Mouse (Mus musculus) Patski (cell line): Measurements from ENCODE around the gene Cmah. TPM values are rescaled to one million over a fixed set of nuclear protein-coding genes. Genes with fewer than 3 reads are reported as not detected.

ENCODE experiments used
- ATAC-seq: fragments of 100-300 bp; one replicate; pipeline ENCODE4 v1.8.0; 2021
- CTCF ChIA-PET: fragments of 350-600 bp; sonication (Branson Sonifier 250); formaldehyde crosslinking; loops from one replicate; lab custom pipeline; 2022; ENCODE audit warnings: inconsistent platforms; lab: Charles Lee
- POLR2A ChIA-PET: fragments of 350-600 bp; sonication (Branson Sonifier 250); formaldehyde crosslinking; loops from one replicate; lab custom pipeline; 2022; ENCODE audit warnings: antibody characterized with exemption, inconsistent platforms; lab: Charles Lee
- DNase-seq: peaks from one replicate; pipeline ENCODE4 v3.0.0-alpha.2; 2011; ENCODE audit warnings: low read depth, low spot score
- H3K27me3 ChIP-seq: fragments of 371-371 bp; one replicate; pipeline ENCODE4 v1.5.1; 2021
- CTCF ChIP-seq: fragments of 100-300 bp; IDR thresholded peaks from one replicate; pipeline ENCODE4 v1.5.1; 2021
- in situ Hi-C: fragments of 300-500 bp; cut with MboI; formaldehyde crosslinking; loops from 3 replicates; pipeline ENCODE4 v1.11.1; 2018; ENCODE audit warnings: low pct_unique_long_range_greater_than_20kb, mixed read lengths
- polyA plus RNA-seq: library from polyadenylated mRNA; unstranded; gene quantifications from one replicate; pipeline ENCODE4 v1.2.3, GENCODE M21; 2021

Gene Cmah
- polyA plus RNA-seq, 1 experiment from 2014 or later: 0.99 TPM

DNA sequence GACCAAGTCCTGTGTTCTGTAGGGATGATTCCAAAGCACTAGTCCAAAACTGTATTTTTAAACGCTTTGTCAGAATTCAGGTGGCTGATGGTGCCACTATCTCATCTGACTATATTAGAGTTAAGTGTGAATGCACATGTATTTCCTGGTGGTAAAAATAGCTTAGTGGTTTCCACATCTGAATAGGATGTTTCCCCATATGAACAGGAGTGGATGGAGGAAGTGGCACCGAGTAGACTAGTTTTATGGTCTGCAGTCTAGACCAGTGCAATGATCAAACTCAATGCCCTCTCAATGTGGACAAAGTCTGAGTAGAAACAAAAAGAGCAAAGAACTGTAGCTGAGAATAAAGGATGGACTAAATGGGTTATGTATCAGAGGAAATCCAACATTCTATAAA is 79.6 kb downstream of the Cmah start:
- CTCF ChIA-PET: interaction anchor here (0.8 to 1.8 kb wide), 3 partner anchors 9 to 19 kb away, joined by 3 to 6 read pairs (median 3); no protein-coding TSS in a partner anchor
- POLR2A ChIA-PET: no interaction called here
- no peak for TF ChIP-seq CTCF
- in situ Hi-C loops: no loop called here
- H3K27me3 ChIP-seq: no peaks in the 10 kb centered on the region
- ATAC-seq: no peak
- DNase-seq: no peak

DNA sequence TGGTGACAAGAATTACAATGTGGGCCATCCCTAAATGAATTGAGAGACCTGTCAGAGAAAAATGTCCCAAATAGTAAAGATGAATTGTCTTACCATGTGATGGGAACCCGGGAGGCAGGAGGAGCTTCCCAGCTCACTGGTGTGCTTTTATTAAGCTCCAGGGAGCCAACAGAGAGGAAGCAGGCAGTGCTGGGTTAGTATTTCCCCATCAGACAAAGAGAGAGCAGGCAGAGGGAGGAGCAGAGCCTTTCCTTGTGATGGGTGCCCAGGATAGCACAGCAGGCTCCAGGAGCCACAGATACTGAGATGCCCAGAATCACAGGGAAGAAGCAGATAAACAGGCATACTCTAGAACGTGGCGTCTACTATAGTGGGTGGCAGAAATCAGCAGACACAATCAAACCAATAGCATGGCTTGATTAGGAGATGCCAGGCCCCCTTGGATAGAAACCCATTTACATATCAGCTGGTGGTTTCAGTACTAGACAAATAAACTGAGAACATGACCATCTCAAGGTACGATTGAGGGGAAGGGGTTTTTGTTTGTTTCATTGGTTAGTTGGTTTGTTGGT is 87.5 kb downstream of the Cmah start:
- H3K27me3 ChIP-seq: no peaks in the 10 kb centered on the region
- ATAC-seq (no peak), DNase-seq (no peak)
- TF ChIP-seq CTCF: no peak
- CTCF ChIA-PET: interaction anchor here (1.7 kb wide), 1 partner anchor 14 kb away, joined by 5 read pairs; no protein-coding TSS in a partner anchor
- in situ Hi-C loops: no loop called here
- POLR2A ChIA-PET: no interaction called here

DNA sequence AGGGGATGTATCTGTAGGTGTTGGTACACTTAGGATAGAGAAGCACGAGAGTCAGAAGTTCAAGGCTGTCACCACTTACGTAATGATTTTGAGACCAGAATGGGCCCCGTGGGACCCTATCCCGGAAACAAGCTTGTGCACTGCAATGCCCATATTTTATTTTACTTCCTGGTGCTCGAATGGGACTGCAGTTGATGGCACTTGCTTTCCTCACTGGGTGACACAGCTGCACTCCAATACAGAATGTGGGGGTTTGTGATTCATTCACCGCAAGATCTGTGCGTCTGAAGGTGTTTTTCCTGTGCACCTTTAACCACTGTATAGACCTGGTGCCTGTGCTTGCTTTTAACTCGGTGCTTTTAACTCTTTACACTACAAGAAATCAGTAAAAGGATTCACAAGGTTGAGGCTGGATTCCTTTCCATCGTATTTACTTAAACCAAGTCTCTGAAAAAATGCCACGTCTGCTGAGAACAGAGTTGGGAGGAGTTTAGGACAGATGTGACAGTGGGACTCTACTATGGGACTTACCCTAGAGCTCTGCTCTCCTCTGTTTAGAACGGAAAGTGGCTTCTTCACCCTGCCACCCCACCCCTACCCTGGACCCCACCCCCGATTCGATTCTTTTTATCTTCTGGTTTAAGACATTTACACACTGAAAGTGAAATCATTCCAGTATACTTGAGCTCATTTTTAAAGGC is 88.5 kb downstream of the Cmah start:
- ChIA-PET POLR2A (no interaction called here), CTCF (interaction anchor here (0.7 to 1.7 kb wide), 6 partner anchors 8 to 78 kb away, joined by 3 to 7 read pairs (median 4); no protein-coding TSS in a partner anchor)
- ATAC-seq: no peak
- H3K27me3 ChIP-seq: no peaks in the 10 kb centered on the region
- in situ Hi-C loops: no loop called here
- no peak for DNase-seq
- no peak for TF ChIP-seq CTCF

DNA sequence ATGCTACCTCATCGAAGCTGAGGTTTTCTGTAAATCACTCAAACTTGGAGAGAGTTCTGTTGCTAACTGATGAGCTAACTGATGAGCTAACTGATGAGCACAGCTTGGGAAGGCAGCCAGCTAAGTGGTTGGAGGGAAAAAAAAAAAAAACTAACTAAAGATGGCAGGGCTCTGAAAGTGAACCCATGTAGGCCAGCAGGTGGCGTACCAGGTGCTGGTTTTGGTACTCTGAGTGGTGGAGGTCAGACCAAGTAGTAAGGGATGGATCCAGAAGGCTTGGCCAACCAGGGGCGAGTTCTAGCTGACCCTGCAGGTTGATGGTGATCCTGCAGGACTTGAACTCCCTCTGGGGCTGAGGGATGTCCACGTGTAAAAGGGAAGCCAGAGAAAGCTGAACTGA is 89.2 kb downstream of the Cmah start:
- ChIA-PET POLR2A (no interaction called here), CTCF (interaction anchor here (0.7 to 1.9 kb wide), 8 partner anchors 9 to 79 kb away, joined by 3 to 7 read pairs (median 4); no protein-coding TSS in a partner anchor)
- in situ Hi-C loops: no loop called here
- DNase-seq (peak; percentile 19), ATAC-seq (no peak)
- peak; percentile 60 for TF ChIP-seq CTCF
- H3K27me3 ChIP-seq: no peaks in the 10 kb centered on the region

DNA sequence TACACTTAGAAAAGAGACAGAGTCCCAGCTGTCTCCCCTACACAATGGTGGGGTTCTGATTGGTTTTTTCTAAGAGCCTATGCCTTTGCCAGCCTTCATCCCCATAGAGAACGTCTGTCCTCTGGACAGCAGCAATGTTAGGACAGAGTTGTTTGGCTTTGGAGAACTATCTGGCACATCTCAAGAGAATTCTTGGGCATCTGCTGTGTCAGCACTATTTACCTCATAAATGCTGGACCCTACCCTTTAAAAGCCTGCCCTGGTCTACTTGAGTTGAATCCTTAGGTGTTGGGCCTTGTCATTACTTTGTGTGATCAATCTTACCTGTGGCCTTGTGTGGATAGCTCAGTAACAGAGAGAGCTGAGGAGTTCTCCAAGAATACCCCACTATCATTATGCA is 90.8 kb downstream of the Cmah start:
- CTCF ChIA-PET: interaction anchor here (0.6 to 1.9 kb wide), 2 partner anchors 14 to 90 kb away, joined by 3 to 4 read pairs; no protein-coding TSS in a partner anchor
- in situ Hi-C loops: no loop called here

DNA sequence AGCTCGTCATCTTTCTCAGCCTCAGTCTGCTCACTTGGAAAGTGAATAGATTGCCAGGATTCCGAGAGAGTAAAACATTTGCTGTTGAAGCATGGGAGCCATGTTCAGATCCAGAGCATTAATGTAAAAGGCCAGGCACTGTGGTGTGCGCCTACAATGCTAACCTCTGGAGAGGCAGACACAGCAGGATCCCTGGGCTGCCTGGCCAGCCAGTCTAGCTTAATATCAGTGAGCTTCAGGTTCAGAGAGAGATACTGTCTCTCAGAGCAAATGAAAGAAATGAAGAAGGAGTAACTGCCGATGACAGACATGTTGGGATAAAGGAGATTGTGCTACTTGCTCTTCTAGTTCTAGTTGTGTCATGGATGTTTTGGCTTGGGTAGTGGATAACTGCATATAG is 91.6 kb downstream of the Cmah start:
- H3K27me3 ChIP-seq: no peaks in the 10 kb centered on the region
- ATAC-seq (no peak), DNase-seq (no peak)
- CTCF ChIA-PET: no interaction called here
- no peak for TF ChIP-seq CTCF
- in situ Hi-C loops: no loop called here
- POLR2A ChIA-PET: no interaction called here

More for the DNA sequence above, 90.8 kb downstream of the Cmah start:
- no peak for TF ChIP-seq CTCF
- DNase-seq: no peak
- H3K27me3 ChIP-seq: no peaks in the 10 kb centered on the region
- ATAC-seq: no peak
- POLR2A ChIA-PET: no interaction called here

DNA sequence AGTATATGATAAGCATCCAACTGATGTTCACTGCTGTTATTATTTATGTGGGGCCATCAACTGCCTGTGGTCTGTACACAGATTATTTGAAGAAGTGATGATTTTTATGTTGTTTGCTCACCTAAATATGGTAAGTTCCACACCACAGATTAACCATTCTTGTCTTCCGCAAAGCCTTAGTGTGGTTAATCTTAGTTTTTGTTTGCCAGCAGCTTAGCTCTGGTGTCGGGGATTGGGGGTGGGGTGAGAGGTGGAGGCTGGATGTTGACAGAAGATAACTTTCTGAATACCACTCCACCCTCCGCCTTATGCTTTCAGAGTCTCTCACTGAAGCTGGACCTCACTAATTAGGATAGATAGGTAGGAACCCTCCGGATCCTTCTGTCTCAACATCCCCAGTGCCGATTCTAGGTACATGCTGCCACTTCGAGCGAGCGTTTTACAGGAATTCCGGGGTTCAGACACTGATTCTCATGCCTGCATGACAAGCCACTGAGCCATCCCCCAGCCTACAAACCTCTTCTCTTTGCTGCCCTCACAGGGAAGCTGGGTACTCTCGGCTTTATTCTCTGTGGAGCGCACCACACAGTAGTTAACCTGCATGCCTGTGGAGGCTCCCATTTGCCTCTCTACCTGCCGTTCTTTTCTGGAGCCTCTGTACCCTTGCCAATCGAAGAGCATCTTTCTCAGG is 92.5 kb downstream of the Cmah start:
- ChIA-PET CTCF (no interaction called here), POLR2A (interaction anchor here (1.0 kb wide), 1 partner anchor 9 kb away, joined by 3 read pairs; no protein-coding TSS in a partner anchor)
- ATAC-seq (no peak), DNase-seq (no peak)
- TF ChIP-seq CTCF: no peak
- in situ Hi-C loops: no loop called here
- no peaks in the 10 kb centered on the region for H3K27me3 ChIP-seq

DNA sequence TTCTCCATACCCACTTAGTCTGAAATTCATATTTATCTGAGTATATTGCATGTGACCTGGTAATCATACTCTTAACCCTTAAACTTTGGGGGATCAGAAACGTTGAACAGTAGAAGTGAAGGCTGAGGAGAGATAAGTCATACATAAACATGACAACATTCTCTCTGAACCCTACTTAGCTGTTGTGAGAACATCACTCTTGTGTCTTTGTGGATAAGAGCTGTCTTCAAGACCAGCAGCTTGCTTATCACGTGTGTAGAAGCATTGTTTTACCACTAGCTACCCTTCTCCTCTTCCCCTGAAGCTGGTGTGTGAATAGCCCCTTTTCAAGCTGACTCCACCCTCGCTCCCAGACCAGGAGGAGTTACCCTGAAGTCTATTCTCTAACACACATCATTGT is 94.8 kb downstream of the Cmah start:
- H3K27me3 ChIP-seq: no peaks in the 10 kb centered on the region
- POLR2A ChIA-PET: interaction anchor here (0.5 to 0.6 kb wide), 2 partner anchors 630 to 1062 kb away, joined by 3 to 4 read pairs; no protein-coding TSS in a partner anchor
- CTCF ChIA-PET: interaction anchor here (1.0 kb wide), 1 partner anchor 15 kb away, joined by 3 read pairs; no protein-coding TSS in a partner anchor
- TF ChIP-seq CTCF: no peak
- DNase-seq: no peak
- no peak for ATAC-seq
- in situ Hi-C loops: no loop called here

DNA sequence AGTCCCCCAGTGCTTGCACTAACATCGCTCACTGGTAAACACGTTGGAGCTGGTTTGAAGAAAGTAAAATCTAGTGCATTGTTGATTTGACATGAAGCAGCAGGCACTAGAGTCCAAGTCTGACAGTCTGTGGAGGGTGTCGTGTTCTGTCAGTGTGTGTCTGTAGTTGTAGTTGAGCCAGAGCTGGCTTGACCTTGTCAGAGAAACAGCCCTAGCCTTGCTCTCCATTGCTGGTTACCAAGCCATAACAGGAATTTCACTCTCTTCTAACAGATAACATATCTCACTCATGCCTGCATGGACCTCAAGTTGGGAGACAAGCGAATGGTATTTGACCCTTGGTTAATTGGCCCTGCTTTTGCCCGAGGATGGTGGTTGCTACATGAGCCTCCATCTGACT is 103.0 kb downstream of the Cmah start:
- H3K27me3 ChIP-seq: no peaks in the 10 kb centered on the region
- DNase-seq (no peak), ATAC-seq (no peak)
- POLR2A ChIA-PET: no interaction called here
- CTCF ChIA-PET: no interaction called here
- in situ Hi-C loops: no loop called here
- no peak for TF ChIP-seq CTCF

DNA sequence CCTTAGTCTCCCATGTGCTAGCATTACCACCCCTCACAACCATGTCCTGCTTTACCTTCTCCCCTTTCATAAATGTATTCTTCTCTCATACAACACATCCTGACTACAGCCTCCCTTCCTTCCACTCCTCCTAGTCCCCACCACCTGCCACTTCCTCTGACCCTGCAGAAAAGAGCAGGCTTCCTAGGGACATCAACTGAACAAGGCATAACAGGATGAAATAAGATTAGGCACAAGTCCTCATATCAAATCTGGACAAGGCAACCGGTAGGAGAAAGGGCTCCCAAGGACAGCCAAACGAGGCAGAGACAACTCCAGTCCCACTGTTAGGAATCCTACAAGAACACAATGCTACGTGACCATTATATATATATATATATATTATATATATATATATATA is 104.4 kb downstream of the Cmah start:
- CTCF ChIA-PET: no interaction called here
- in situ Hi-C loops: no loop called here
- POLR2A ChIA-PET: no interaction called here
- ATAC-seq (no peak), DNase-seq (no peak)
- no peaks in the 10 kb centered on the region for H3K27me3 ChIP-seq
- TF ChIP-seq CTCF: no peak

DNA sequence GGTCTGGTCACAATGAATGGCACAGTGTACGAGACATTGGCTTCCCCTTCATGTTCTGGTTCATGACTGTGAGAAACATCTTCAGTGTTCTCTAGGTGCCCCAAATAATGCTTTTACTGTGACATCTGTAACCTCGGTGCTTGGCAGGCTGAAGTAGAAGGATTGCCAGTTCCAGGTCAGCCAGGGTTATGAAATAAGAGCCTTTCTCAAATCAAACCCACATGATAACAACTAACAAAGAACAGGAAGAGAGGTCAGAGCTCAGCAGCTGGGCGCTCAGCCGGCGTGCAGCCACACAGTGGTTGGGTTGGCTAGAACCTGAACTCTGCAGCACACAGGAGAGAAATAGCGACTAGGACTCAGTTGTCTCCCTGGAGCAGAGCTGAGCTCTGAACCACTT is 115.1 kb downstream of the Cmah start:
- DNase-seq (no peak), ATAC-seq (no peak)
- in situ Hi-C loops: no loop called here
- H3K27me3 ChIP-seq: no peaks in the 10 kb centered on the region
- ChIA-PET CTCF (interaction anchor here (1.8 kb wide), 1 partner anchor 12 kb away, joined by 9 read pairs; no protein-coding TSS in a partner anchor), POLR2A (no interaction called here)
- no peak for TF ChIP-seq CTCF
